Mouse (Mus musculus): ENCODE measurements around the gene Rpusd3.

- no peak for TF ChIP-seq MAX (IDR thresholded peaks at IDR 0.05; ENCODE audit: low read depth)
- TF ChIP-seq POLR2A (IDR thresholded peaks at IDR 0.05; ENCODE audit: insufficient read length, low read depth) = no peak
- TF ChIP-seq TCF3 (IDR thresholded peaks at IDR 0.05; ENCODE audit: insufficient read length, low read depth) = no peak
- no peak for TF ChIP-seq TCF12 (IDR thresholded peaks at IDR 0.05; ENCODE audit: insufficient read depth, poor library complexity, severe bottlenecking)
- TF ChIP-seq E2F4 (IDR thresholded peaks at IDR 0.05; ENCODE audit: insufficient read depth) = no peak
Observed at GRCm38 (mm10) chr6:113468512-113468911, 49.4 kb upstream of the Rpusd3 start.

Data from myocyte (in vitro differentiated cells).